Mouse (Mus musculus): Measurements from ENCODE around the gene Sobp.

GRCm38 (mm10) chr10:42989910-42990309 lies 184.4 kb downstream of the Sobp start:
- peak; percentile 78 for TF ChIP-seq CTCF (IDR thresholded peaks at IDR 0.05; ENCODE audit: borderline replicate concordance, insufficient read depth, low read depth, low read length)
- TF ChIP-seq POLR2A (IDR thresholded peaks at IDR 0.05; ENCODE audit: borderline replicate concordance, insufficient read depth, low read length): no peak

Measured in cerebellum, adult 2 months (tissue).